Mouse (Mus musculus) bone marrow macrophage, adult 2 months (primary cell): ENCODE measurements at regions not wholly inside any gene's neighbourhood (a gene's known extent, or its start where the extent isn't known, plus 50 kb on each side); places are given as distances from the start of the nearest gene placed in this dataset.

ENCODE experiments used
- H3K27ac ChIP-seq: 2 replicates; pipeline ENCODE4 v1.5.1; 2012; ENCODE audit warnings: low read depth, low read length; ENCODE audit not compliant: insufficient read depth
- H3K4me1 ChIP-seq: 2 replicates; pipeline ENCODE4 v1.6.1; 2012; ENCODE audit warnings: low read length; ENCODE audit not compliant: control insufficient read depth, insufficient read depth
- H3K4me3 ChIP-seq: 2 replicates; pipeline ENCODE4 v1.5.1; 2012; ENCODE audit warnings: mild to moderate bottlenecking, low read length, moderate library complexity; ENCODE audit not compliant: insufficient read depth
- CTCF ChIP-seq: IDR thresholded peaks from 2 replicates; pipeline ENCODE4 v1.5.1; 2012; ENCODE audit warnings: low read depth, mild to moderate bottlenecking, low read length, moderate library complexity
- POLR2A ChIP-seq: IDR thresholded peaks from 2 replicates; pipeline ENCODE4 v1.6.1; 2012; ENCODE audit warnings: mild to moderate bottlenecking, low read depth, low read length, borderline replicate concordance

GRCm38 (mm10) chr4:12461701-12462100, 289.9 kb upstream of the Fam92a start:
- Histone ChIP-seq H3K4me3 (no peak overlapping the region), H3K27ac (no peak overlapping the region), H3K4me1 (0 out of 2 replicates have a peak, but pooled peaks cover 2% of the 10 kb centered on the region)
- no peak for TF ChIP-seq CTCF
- no peak for TF ChIP-seq POLR2A

DNA sequence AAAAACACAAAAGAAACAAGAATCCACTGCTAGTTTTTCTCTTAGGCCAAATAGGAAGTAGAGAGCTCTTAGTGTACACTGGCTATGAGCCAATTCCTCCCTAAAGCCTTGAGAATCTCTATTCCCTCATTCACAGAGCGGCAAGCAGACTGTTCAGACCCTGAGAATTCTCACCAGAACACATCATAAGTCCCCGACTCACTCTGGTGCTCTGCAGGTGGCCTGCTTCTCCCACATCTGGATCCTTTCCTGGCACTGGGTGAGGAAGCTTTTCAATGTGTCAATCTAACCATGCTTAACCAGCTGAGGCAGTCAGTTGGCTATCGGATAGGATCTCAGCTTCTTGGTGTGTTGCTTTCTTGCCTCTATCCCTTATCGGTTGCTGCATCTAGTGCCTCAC, 289.4 kb upstream of the Fam92a start:
- TF ChIP-seq CTCF = no peak
- TF ChIP-seq POLR2A = no peak
- H3K4me1 ChIP-seq = 0 out of 2 replicates have a peak, but pooled peaks cover 2% of the 10 kb centered on the region
- no peak overlapping the region for H3K27ac ChIP-seq
- no peak overlapping the region for H3K4me3 ChIP-seq

DNA sequence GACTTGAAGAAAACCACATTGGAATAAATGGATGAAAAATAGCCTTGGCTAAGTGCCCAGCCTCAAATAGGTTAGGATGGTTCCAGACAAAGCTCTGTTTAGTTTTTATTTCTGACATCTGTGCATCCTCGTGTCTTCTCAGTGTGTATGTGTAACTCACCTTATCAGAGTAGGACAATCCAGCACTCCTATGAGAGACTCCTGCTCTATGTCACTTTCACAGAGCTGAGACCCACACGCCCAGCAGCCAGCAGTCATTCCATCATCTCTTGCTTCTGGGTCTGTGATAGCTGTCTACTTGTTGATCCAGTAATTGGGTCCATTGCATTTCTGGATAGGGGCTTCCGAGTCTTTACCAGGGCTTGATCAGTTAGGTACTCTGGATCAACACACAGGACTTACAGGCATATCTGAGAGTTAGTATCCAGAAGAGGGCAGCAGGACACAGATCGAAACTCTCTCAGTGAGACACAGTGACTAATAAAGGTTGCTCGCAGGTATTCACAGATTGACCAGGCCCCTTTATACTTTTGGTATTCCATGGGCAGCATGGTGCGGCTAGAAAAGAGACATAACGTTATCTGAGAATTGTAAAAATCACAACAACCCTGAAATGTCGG, 286.3 kb upstream of the Fam92a start:
- Histone ChIP-seq H3K27ac (no peak overlapping the region), H3K4me3 (no peak overlapping the region), H3K4me1 (0 out of 2 replicates have a peak, but pooled peaks cover 2% of the 10 kb centered on the region)
- TF ChIP-seq CTCF = no peak
- TF ChIP-seq POLR2A = no peak

- Histone ChIP-seq H3K4me3 (no peak overlapping the region), H3K27ac (no peak overlapping the region), H3K4me1 (no peaks in the 10 kb centered on the region)
- TF ChIP-seq POLR2A (no peak), CTCF (no peak)
Observed at GRCm38 (mm10) chr4:12452086-12452485, 280.3 kb upstream of the Fam92a start.

DNA sequence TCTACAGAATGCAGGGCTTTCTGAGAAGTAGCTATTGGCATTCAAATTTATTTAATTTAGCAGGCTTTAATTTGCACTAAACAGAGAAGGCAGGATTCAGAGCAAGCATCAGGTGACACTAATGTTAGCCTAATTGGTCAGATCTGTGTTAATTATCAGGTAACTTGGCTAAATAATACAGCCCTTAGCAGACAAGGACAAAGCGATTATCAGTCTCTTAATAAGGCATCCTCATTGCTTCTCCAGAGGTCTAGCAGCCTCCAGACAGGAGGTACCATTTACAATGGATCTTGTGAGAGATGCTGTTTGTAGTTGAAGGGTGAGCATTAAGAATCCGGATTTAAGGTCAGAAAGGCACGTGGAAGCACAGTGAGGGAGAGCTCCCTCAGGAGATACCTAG, 253.7 kb upstream of the Fam92a start:
- no peak overlapping the region for H3K4me3 ChIP-seq
- H3K4me1 ChIP-seq = no peaks in the 10 kb centered on the region
- H3K27ac ChIP-seq = no peak overlapping the region
- TF ChIP-seq POLR2A (no peak), CTCF (no peak)

DNA sequence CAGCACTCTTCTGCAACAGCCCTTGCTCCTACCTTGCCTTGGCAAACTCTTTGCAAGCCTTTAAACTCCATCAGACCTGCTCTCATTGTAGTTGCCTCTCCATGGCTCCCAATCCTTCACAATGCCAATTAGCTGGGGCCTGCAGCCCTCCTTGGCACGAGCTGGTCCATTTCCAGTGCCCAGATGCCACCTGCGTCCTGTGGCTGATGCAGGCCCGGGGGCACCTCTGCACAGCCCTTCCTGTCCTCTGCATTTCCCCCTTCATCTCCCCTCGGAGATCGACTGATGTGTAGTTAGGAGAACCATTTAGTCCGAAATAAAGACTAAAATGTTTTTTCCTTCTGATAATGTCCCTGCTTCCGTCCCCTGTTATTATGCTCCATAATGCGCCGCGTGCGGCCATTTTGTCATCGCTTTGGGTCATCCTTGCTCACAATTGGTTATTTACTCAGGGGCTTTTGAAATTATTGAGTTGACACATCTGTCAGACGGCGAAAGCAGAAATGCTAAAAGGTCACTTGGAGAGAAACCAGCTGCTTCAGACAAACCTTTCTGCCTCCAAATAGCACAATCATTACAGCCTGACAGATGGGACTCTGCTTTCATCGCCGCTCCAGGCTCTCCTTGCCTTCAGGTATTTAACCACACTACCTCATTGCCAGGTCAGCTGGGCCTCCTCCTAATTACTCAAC, 250.0 kb upstream of the Fam92a start:
- Histone ChIP-seq H3K4me3 (no peak overlapping the region), H3K4me1 (peaks cover 2% of the 10 kb centered on the region; the same call in 1 of the 2 replicates), H3K27ac (no peak overlapping the region)
- TF ChIP-seq CTCF (no peak), POLR2A (no peak)

DNA sequence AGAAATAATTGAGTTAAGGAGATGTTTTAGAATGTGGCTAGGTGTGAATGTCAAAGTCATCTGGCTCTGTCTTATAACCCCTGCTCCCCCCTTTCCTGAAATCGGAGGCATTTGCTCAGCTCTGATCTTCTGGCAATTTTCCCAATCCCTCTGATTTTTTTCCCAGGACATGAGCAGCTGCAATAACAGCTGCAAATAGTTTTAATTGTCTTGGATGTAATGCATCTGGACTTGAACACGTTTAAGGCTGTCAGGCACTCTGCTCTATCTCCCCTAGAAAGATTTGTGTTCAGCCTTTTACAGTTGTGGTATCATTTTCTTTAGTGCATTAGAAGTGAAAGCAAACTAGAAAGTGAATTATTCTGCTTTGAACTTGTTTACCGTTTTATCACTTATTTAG, 246.3 kb upstream of the Fam92a start:
- no peak overlapping the region for H3K4me3 ChIP-seq
- H3K4me1 ChIP-seq = peaks cover 2% of the 10 kb centered on the region; the same call in 1 of the 2 replicates
- H3K27ac ChIP-seq = no peak overlapping the region
- TF ChIP-seq POLR2A (no peak), CTCF (no peak)

GRCm38 (mm10) chr4:12395344-12395743, 223.5 kb upstream of the Fam92a start:
- Histone ChIP-seq H3K27ac (no peak overlapping the region), H3K4me3 (no peak overlapping the region), H3K4me1 (no peaks in the 10 kb centered on the region)
- no peak for TF ChIP-seq CTCF
- no peak for TF ChIP-seq POLR2A

GRCm38 (mm10) chr4:12376797-12377570, 205.2 kb upstream of the Fam92a start:
- H3K4me3 ChIP-seq = no peak overlapping the region
- H3K4me1 ChIP-seq = no peaks in the 10 kb centered on the region
- TF ChIP-seq CTCF = no peak
- TF ChIP-seq POLR2A = no peak
- no peak overlapping the region for H3K27ac ChIP-seq

GRCm38 (mm10) chr4:12369551-12369950, 197.7 kb upstream of the Fam92a start:
- Histone ChIP-seq H3K27ac (no peak overlapping the region), H3K4me1 (no peaks in the 10 kb centered on the region), H3K4me3 (no peak overlapping the region)
- TF ChIP-seq CTCF = no peak
- TF ChIP-seq POLR2A = no peak
